Mouse (Mus musculus): ENCODE data around the gene Abraxas1. TPM values are rescaled to one million over a fixed set of nuclear protein-coding genes. Genes with fewer than 3 reads are reported as not detected.
A peak's percentile ranks its signal among the peaks of the same experiment; 100 is the strongest.

Gene Abraxas1
- total and polyA plus RNA-seq, 3 experiments, result 6.9 to 9.0 (median 8.3) TPM

GRCm38 (mm10) chr5:100835862-100836538 lies 15.2 kb upstream of the Abraxas1 start:
- WGBS, result 17% methylated on average over 9 of the region's 9 CpGs
- intact Hi-C loops (cut with DNase I), result no loop called here
- H3K36me3 ChIP-seq (ENCODE audit: control insufficient read depth, insufficient read depth, low read length), result no peaks in the 10 kb centered on the region
- no peak overlapping the region; the same call in 1 of the 2 replicates for H3K9ac ChIP-seq (ENCODE audit: low read depth, low read length)
- no peak for TF ChIP-seq CTCF (IDR thresholded peaks at IDR 0.05)
- TF ChIP-seq EP300 (IDR thresholded peaks at IDR 0.05; ENCODE audit: insufficient read depth, low read depth, low read length), result no peak
- no peak for TF ChIP-seq POLR2A (IDR thresholded peaks at IDR 0.05; ENCODE audit: insufficient read depth, low read depth, low read length)
- no peak overlapping the region for H3K4me3 ChIP-seq
- no peaks in the 10 kb centered on the region; the same call in 1 of the 2 replicates for H3K79me2 ChIP-seq (replicated peaks; ENCODE audit: control insufficient read depth, insufficient read depth, low read length)
- peaks cover 2% of the 10 kb centered on the region for H3K4me1 ChIP-seq (ENCODE audit: control insufficient read depth, insufficient read depth, low read length)
- no peaks in the 10 kb centered on the region for H3K27me3 ChIP-seq (ENCODE audit: control insufficient read depth, insufficient read depth, low read length)
- H3K27ac ChIP-seq, result peak overlapping the region; percentile 38
- peak in 1 of 2 experiments; percentile 22 for DNase-seq

GRCm38 (mm10) chr5:100833841-100834240 lies 13.1 kb upstream of the Abraxas1 start:
- TF ChIP-seq POLR2A (IDR thresholded peaks at IDR 0.05; ENCODE audit: insufficient read depth, low read depth, low read length) (no peak), CTCF (IDR thresholded peaks at IDR 0.05) (no peak), EP300 (IDR thresholded peaks at IDR 0.05; ENCODE audit: insufficient read depth, low read depth, low read length) (no peak)
- H3K79me2 ChIP-seq (replicated peaks; ENCODE audit: control insufficient read depth, insufficient read depth, low read length), result no peaks in the 10 kb centered on the region
- no peaks in the 10 kb centered on the region for H3K27me3 ChIP-seq (ENCODE audit: control insufficient read depth, insufficient read depth, low read length)
- peaks cover 2% of the 10 kb centered on the region for H3K4me1 ChIP-seq (ENCODE audit: control insufficient read depth, insufficient read depth, low read length)
- DNase-seq, result no peak
- intact Hi-C loops (cut with DNase I), result no loop called here
- 61% methylated on average over 2 of the region's 2 CpGs for WGBS
- no peak overlapping the region for H3K4me3 ChIP-seq
- H3K9ac ChIP-seq (ENCODE audit: low read depth, low read length), result no peak overlapping the region
- H3K36me3 ChIP-seq (ENCODE audit: control insufficient read depth, insufficient read depth, low read length), result no peaks in the 10 kb centered on the region
- H3K27ac ChIP-seq, result no peak overlapping the region

GRCm38 (mm10) chr5:100832680-100833079 lies 11.9 kb upstream of the Abraxas1 start:
- intact Hi-C loops (cut with DNase I), result no loop called here
- WGBS, result 88% methylated on average over 3 of the region's 3 CpGs
- Histone ChIP-seq H3K4me1 (ENCODE audit: control insufficient read depth, insufficient read depth, low read length) (no peaks in the 10 kb centered on the region; the same call in 1 of the 2 replicates), H3K9ac (ENCODE audit: low read depth, low read length) (no peak overlapping the region), H3K36me3 (ENCODE audit: control insufficient read depth, insufficient read depth, low read length) (no peaks in the 10 kb centered on the region), H3K4me3 (no peak overlapping the region), H3K79me2 (replicated peaks; ENCODE audit: control insufficient read depth, insufficient read depth, low read length) (no peaks in the 10 kb centered on the region), H3K27ac (no peak overlapping the region), H3K27me3 (ENCODE audit: control insufficient read depth, insufficient read depth, low read length) (no peaks in the 10 kb centered on the region)
- TF ChIP-seq POLR2A (IDR thresholded peaks at IDR 0.05; ENCODE audit: insufficient read depth, low read depth, low read length) (no peak), CTCF (IDR thresholded peaks at IDR 0.05) (no peak), EP300 (IDR thresholded peaks at IDR 0.05; ENCODE audit: insufficient read depth, low read depth, low read length) (no peak)
- DNase-seq, result no peak

GRCm38 (mm10) chr5:100828701-100829100 lies 7.9 kb upstream of the Abraxas1 start:
- H3K4me1 ChIP-seq (ENCODE audit: control insufficient read depth, insufficient read depth, low read length), result no peaks in the 10 kb centered on the region
- no peaks in the 10 kb centered on the region for H3K27me3 ChIP-seq (ENCODE audit: control insufficient read depth, insufficient read depth, low read length)
- TF ChIP-seq POLR2A (IDR thresholded peaks at IDR 0.05; ENCODE audit: insufficient read depth, low read depth, low read length), result no peak
- no peak for TF ChIP-seq EP300 (IDR thresholded peaks at IDR 0.05; ENCODE audit: insufficient read depth, low read depth, low read length)
- TF ChIP-seq CTCF (IDR thresholded peaks at IDR 0.05), result no peak
- no peak overlapping the region for H3K4me3 ChIP-seq
- WGBS, result 79% methylated on average over 3 of the region's 3 CpGs
- DNase-seq, result no peak
- intact Hi-C loops (cut with DNase I), result loop anchor here (5.0 kb wide), 1 partner anchor 39 kb away; no protein-coding TSS in a partner anchor
- no peak overlapping the region for H3K27ac ChIP-seq
- no peaks in the 10 kb centered on the region for H3K79me2 ChIP-seq (replicated peaks; ENCODE audit: control insufficient read depth, insufficient read depth, low read length)
- no peak overlapping the region for H3K9ac ChIP-seq (ENCODE audit: low read depth, low read length)
- no peaks in the 10 kb centered on the region for H3K36me3 ChIP-seq (ENCODE audit: control insufficient read depth, insufficient read depth, low read length)

- TF ChIP-seq EP300 (IDR thresholded peaks at IDR 0.05; ENCODE audit: insufficient read depth, low read depth, low read length), result no peak
- TF ChIP-seq CTCF (IDR thresholded peaks at IDR 0.05), result no peak
- no peak for TF ChIP-seq POLR2A (IDR thresholded peaks at IDR 0.05; ENCODE audit: insufficient read depth, low read depth, low read length)
- H3K36me3 ChIP-seq (ENCODE audit: control insufficient read depth, insufficient read depth, low read length), result no peaks in the 10 kb centered on the region
- DNase-seq, result no peak
- no peak overlapping the region for H3K4me3 ChIP-seq
- 75% methylated on average over 7 of the region's 7 CpGs for WGBS
- intact Hi-C loops (cut with DNase I), result loop anchor here (1.0 to 5.0 kb wide), 2 partner anchors 41 to 89 kb away; no protein-coding TSS in a partner anchor
- no peak overlapping the region for H3K27ac ChIP-seq
- no peaks in the 10 kb centered on the region for H3K4me1 ChIP-seq (ENCODE audit: control insufficient read depth, insufficient read depth, low read length)
- no peaks in the 10 kb centered on the region for H3K79me2 ChIP-seq (replicated peaks; ENCODE audit: control insufficient read depth, insufficient read depth, low read length)
- no peaks in the 10 kb centered on the region for H3K27me3 ChIP-seq (ENCODE audit: control insufficient read depth, insufficient read depth, low read length)
- H3K9ac ChIP-seq (ENCODE audit: low read depth, low read length), result no peak overlapping the region
Observed at GRCm38 (mm10) chr5:100826531-100826930, 5.8 kb upstream of the Abraxas1 start.

- Histone ChIP-seq H3K79me2 (replicated peaks; ENCODE audit: control insufficient read depth, insufficient read depth, low read length) (no peaks in the 10 kb centered on the region), H3K4me1 (ENCODE audit: control insufficient read depth, insufficient read depth, low read length) (no peaks in the 10 kb centered on the region; the same call in 1 of the 2 replicates), H3K4me3 (no peak overlapping the region), H3K27me3 (ENCODE audit: control insufficient read depth, insufficient read depth, low read length) (no peaks in the 10 kb centered on the region), H3K36me3 (ENCODE audit: control insufficient read depth, insufficient read depth, low read length) (no peaks in the 10 kb centered on the region), H3K27ac (no peak overlapping the region), H3K9ac (ENCODE audit: low read depth, low read length) (no peak overlapping the region)
- TF ChIP-seq CTCF (IDR thresholded peaks at IDR 0.05), result peak; percentile 70
- TF ChIP-seq POLR2A (IDR thresholded peaks at IDR 0.05; ENCODE audit: insufficient read depth, low read depth, low read length), result no peak
- 23% methylated on average over 2 of the region's 2 CpGs for WGBS
- no peak for DNase-seq
- intact Hi-C loops (cut with DNase I), result loop anchor here (1.0 to 5.0 kb wide), 2 partner anchors 41 to 89 kb away; no protein-coding TSS in a partner anchor
Observed at GRCm38 (mm10) chr5:100825975-100826374, 5.2 kb upstream of the Abraxas1 start.
